Mouse (Mus musculus) left cerebral cortex, postnatal 4 days (tissue): ENCODE measurements at regions not wholly inside any gene's neighbourhood (a gene's known extent, or its start where the extent isn't known, plus 50 kb on each side); places are given as distances from the start of the nearest gene placed in this dataset.
A peak's percentile ranks its signal among the peaks of the same experiment; 100 is the strongest.
"Not testable (repeated sequence)": the region's sequence is repeated elsewhere in the genome, so short reads cannot be mapped to it uniquely, and the experiment has no call there.

Experiments used
- DNase-seq: peaks from one replicate; pipeline ENCODE4 v3.0.0-alpha.2; 2022
- intact Hi-C: fragments of 180-260 bp; cut with DNase I; formaldehyde crosslinking; loops from one replicate; pipeline ENCODE4 v1.15.1; 2025

DNA sequence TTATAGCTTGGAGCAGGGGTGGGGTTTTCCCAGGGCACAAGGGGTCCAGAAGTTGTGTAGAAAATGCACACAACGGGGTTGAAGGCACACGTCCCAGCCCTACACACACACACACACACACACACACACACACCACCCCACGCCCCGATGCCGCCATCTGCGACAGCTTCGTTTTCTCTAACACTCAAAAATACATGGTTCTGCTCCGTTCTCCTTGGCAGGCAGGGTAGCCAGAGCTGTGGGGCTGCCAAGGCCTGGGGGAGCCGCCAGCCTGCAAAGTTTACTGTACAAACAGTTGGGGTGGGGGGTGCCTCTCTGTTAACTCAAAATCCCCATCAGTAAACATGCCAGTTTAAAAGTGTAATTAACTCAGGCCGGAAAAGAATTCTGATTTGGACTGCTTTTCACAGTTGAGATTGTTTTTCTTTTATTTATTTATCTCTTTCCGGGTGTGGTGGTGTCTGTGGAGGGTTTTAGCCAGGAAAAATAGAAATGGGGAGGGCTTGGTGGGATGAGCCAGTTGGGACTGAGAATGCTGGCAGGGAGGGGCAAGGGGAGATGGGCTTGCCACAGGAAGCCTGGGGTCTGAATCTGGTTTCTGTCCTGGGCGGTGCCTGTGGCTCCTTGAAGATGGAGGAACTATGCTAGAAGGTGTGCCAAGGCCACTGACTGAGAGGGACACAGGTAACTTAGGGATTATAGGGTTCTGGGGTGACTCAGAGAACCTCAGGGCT lies 148.4 kb upstream of the Rtl1 start:
- intact Hi-C loops = no loop called here

DNA sequence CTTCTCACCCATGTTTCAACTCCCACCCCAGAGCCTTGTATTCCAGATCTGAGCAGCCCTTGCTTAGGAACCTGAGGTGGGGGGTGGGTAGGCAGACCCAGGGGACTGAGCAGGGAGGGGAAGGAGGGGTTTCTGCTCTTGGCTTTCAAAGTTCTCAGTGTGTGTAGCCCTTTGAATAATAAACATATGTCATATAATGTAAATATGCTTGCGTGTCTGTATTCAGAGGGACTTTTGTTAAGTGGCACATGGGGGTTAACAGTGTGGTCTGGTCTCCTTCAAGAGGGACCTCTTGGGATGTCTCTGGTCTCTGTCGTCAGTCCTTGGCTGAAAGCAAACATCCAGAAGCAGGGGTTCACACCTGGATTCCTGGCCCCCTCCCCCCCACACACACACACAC lies 149.1 kb upstream of the Rtl1 start:
- no peak for DNase-seq
- intact Hi-C loops = no loop called here

More for the DNA sequence above, 148.4 kb upstream of the Rtl1 start:
- peak; percentile 55 for DNase-seq

- intact Hi-C loops = loop anchor here (5.0 kb wide), 1 partner anchor 628 kb away; no protein-coding TSS in a partner anchor
- DNase-seq = peak; percentile 77
Measured at GRCm38 (mm10) chr12:109749711-109750243, 149.6 kb upstream of the Rtl1 start.

DNA sequence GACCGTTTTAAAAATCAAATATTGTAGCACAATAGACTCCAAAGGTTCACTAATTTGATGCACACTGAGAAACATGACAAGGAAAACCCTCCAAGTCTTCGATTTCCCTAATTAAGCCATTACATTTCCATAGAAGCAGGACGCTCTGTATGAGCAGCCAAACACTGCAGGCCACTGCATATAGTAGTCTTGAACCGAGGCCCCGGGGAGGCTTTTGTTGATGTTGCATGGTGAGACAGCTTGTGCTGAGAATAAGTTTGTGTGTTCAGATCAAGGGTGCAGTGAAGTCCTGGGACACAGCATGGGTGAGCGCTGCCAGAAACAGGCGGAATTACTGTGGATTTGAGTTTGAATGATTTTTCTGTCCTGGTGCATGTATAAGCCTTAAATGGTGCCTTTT lies 154.9 kb upstream of the Rtl1 start:
- intact Hi-C loops = loop anchor here (5.0 kb wide), 1 partner anchor 622 kb away; no protein-coding TSS in a partner anchor
- no peak for DNase-seq

DNA sequence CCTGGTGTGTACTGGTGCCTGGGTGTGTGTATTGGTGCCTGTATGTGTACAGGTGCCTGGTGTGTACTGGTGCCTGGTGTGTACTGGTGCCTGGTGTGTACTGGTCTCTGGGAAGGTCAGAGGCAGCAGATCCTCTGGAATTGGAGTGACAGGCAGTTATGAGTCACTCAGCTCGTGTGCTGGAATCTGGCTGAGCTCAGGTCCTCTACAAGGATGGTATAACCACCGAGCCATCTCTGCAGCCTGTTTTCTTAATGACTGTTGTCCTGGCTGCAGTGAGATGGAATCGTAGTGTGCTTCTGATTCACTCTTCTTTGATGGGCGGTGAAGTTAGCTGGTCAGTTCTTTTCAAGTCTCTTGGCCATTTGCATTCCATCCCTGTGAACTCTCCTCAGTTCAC lies 164.2 kb upstream of the Rtl1 start:
- no peak for DNase-seq
- intact Hi-C loops = no loop called here

GRCm38 (mm10) chr12:109766602-109767001 lies 166.5 kb upstream of the Rtl1 start:
- DNase-seq, intact Hi-C loops: not testable (repeated sequence)

- intact Hi-C loops = no loop called here
- peak; percentile 52 for DNase-seq
Measured at GRCm38 (mm10) chr12:109772543-109772942, 172.4 kb upstream of the Rtl1 start.

DNA sequence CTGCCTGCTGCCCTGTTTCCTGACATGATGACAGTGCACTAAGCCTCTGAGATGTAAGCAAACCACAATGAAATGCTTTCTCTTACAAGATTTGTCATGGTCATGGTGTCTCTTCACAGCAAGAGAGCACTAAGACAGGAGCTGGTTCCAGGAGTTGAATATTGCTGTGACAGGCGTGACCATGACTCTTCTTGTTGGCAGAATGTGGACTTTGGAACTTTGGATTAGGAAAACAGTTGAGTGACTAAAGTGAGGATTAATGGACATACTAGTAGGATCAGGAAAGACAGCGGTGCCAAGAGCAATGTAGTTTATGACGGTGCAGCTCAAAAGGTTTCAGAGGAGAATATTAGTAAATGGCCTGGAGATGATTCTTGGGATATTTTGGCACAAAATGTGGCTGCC lies 173.8 kb upstream of the Rtl1 start:
- intact Hi-C loops = no loop called here
- no peak for DNase-seq

DNA sequence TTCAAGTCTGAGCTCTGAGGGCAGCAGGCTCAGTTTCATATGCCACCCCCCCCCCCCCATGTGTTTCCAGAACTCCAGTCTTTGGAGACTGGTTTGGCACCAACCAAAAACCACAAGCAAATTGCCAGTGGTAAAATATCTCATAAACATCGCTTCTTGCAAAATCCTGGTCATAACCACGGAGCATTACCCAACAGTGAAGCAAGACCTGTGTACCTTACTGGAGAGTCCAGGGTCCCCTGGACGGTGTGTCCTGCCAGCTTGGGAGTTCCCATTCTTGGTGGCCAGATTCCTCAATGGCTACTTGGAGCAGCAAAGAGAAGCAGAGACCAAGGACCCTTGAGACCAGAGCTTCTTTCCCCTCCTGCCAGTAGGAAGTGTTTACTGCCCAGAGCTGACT lies 198.7 kb upstream of the Rtl1 start:
- intact Hi-C loops = no loop called here
- no peak for DNase-seq

GRCm38 (mm10) chr12:109799395-109799794 lies 199.3 kb upstream of the Rtl1 start:
- intact Hi-C loops = no loop called here
- no peak for DNase-seq

DNA sequence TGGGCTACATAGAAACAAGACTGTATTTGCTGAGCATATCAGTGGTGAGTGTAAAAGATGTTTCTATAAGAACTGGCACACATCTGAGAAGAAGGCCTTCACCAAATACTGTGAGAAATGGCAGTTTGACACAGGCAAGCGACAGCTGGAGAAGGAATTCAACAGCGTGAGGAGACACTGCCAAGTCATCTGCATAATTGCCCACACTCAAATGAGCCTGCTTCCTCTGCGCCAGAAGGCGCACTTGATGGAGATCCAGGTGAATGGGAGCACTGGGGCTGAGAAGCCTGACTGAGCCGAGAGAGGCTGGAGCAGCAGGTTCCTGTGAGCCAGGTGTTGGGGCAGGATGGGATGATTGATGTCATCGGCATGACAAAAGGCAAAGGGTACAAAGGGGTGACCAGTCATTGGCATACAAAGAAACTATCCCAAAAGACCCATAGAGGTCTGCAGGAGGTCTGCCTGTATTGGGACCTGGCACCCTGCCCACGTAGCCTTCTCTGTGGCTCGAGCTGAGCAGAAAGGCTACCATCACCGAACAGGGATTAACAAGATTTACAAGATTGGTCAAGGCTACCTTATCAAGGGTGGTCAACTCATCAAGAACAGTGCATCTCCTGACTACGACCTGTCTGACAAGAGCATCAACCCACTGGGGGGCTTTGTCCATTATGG lies 227.2 kb upstream of the Rtl1 start:
- intact Hi-C loops = no loop called here
- peak; percentile 81 for DNase-seq

DNA sequence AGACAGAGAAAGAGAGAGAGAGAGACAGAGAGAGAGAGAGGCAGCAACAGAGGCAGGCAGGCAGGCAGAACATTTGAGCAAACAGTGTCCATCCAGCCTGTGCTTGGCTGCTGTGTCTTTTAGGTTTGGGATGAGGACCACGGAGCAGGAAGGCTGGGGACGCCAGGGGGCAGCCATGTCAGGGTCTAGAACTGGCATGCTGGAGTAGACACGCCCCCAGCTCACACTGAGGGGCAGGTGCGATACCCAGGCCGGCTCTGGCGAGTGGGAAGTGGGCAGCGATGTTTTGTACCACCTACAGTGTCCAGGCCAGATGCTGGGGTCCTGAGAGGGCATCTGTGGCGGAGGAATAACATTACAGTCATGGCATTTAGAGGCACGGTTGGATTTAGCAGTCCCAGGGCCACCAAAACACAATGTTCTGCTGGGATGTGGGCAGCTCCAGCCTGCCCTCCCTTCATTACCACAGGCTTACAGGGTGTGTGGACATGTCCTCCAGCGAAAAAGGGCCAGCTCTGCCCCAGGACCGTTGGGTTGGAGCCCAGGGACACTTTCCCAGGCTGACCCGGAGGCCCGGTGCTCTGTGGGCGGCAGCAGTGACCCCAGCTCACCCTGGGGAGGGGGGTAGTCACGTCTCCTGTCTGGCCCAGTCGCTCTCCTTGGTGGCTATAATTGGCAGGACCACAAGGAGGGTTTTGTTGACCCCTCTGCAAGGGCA lies 230.3 kb upstream of the Rtl1 start:
- intact Hi-C loops = no loop called here
- peak; percentile 79 for DNase-seq

- DNase-seq = no peak
- intact Hi-C loops = no loop called here
Measured at GRCm38 (mm10) chr12:109832964-109833363, 232.8 kb upstream of the Rtl1 start.

- DNase-seq = no peak
- intact Hi-C loops = no loop called here
Measured at GRCm38 (mm10) chr12:109836521-109836920, 236.4 kb upstream of the Rtl1 start.

DNA sequence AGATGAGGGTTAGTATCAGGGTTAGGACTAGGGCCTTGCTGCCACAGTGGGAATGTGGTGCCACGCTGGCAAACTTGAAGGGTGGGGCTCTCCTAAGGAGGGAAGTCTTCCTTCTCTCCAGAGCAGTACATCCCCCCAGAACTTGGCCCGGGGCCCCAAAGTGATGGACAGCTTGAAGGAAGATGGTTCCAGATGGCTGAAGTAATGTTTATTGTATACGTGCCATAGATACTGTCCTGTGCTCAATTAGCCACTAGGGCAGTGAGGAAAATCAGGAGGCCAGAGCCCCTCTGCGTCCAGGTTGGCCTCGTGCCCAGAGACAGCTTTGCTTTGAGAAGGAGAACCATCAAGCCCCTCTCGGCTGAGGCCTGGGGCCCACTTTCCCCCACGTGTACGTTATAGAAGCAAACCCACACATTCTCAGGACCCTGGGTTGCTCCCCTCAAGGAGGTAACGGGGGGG lies 239.0 kb upstream of the Rtl1 start:
- peak; percentile 92 for DNase-seq

DNA sequence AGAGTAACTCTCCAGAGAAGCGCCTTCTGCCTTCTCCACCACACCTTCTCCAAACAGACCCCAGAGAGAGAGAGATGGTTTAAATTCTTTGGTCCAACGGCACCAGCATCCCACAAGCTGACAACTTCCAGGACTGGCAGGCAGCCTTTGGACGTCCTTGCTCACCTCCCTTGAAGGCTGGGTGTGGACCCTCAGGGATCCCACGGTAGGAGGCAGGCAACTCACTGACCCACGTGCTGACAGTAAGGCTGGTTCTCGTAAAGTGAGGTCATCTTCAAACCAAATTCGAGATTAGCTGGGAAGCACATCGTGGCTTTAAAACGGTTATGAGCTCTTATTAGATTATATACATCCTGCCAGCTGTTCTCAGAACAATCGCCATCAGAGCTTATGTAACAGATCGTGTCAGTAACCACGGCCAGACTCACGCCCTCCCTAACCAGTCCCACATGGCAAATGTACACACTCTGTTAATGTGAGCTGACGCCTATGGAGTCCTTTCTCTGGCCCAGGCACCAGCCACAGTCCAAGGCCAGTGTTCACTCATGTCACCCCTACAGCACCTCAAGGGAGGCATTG lies 239.9 kb upstream of the Rtl1 start:
- no peak for DNase-seq

More for the DNA sequence above, 239.0 kb upstream of the Rtl1 start:
- intact Hi-C loops = no loop called here

GRCm38 (mm10) chr12:109844723-109845601 lies 244.8 kb upstream of the Rtl1 start:
- intact Hi-C loops = no loop called here

More for the DNA sequence above, 239.9 kb upstream of the Rtl1 start:
- intact Hi-C loops = no loop called here

GRCm38 (mm10) chr12:109845602-109845906 lies 245.4 kb upstream of the Rtl1 start:
- intact Hi-C loops = no loop called here
- peak; percentile 47 for DNase-seq

More at GRCm38 (mm10) chr12:109844723-109845601, 244.8 kb upstream of the Rtl1 start:
- DNase-seq = no peak

GRCm38 (mm10) chr12:109856336-109856735 lies 256.2 kb upstream of the Rtl1 start:
- intact Hi-C loops = no loop called here
- no peak for DNase-seq

GRCm38 (mm10) chr12:109857705-109858104 lies 257.6 kb upstream of the Rtl1 start:
- intact Hi-C loops = no loop called here

More at GRCm38 (mm10) chr12:109857705-109858104, 257.6 kb upstream of the Rtl1 start:
- no peak for DNase-seq
